In genomic region chr8:84664566-84665384, GRCm38 (mm10) we compare ENCODE assay signal across 8 mouse cellular contexts. TPM values are rescaled to one million over a fixed set of nuclear protein-coding genes. Genes with fewer than 3 reads are reported as not detected.
DNase-seq lines count a peak whose midpoint lies in the region; ATAC-seq lines count a peak whose summit lies in the region.

No protein-coding gene starts in this region.

- peak overlapping the region; percentile 77 for H3K9ac ChIP-seq in intestine, embryonic 14.5 days (ENCODE audit: low read length)

- H3K27ac ChIP-seq in intestine, embryonic 14.5 days (ENCODE audit: low read depth) = peak overlapping the region; percentile 93

- 2% methylated on average over 29 of the region's 29 CpGs for WGBS in intestine, embryonic 14.5 days

- H3K4me3 ChIP-seq in intestine, embryonic 14.5 days (ENCODE audit: low read depth, low read length) = peak overlapping the region; percentile 96
- peak overlapping the region; percentile 100 for H3K4me3 ChIP-seq in megakaryocyte, embryonic 14.5 days (replicated peaks)

- no peaks in the 10 kb centered on the region for H3K9me3 ChIP-seq in intestine, embryonic 14.5 days (ENCODE audit: control insufficient read depth, low read length)
- no peaks in the 10 kb centered on the region for H3K9me3 ChIP-seq in megakaryocyte, embryonic 14.5 days

- H3K4me2 ChIP-seq in intestine, embryonic 14.5 days (ENCODE audit: low read length) = peak overlapping the region; percentile 77

- peaks cover 13% of the 10 kb centered on the region; the same call in 1 of the 2 replicates for H3K36me3 ChIP-seq in intestine, embryonic 14.5 days (ENCODE audit: control insufficient read depth, insufficient read depth, low read length)
- H3K36me3 ChIP-seq in megakaryocyte, embryonic 14.5 days (replicated peaks; ENCODE audit: low read length) = peaks cover 21% of the 10 kb centered on the region

- peak; percentile 62 to 67 for DNase-seq in adrenal gland, adult 18-20 months (ENCODE audit: low spot score in 2 of 2)
- DNase-seq in embryo, embryonic 10.5 days (ENCODE audit: low spot score) = peak; percentile 88
- peak; percentile 79 for DNase-seq in gastrocnemius, postnatal 25 days
- peak; percentile 92 for DNase-seq in intestine, embryonic 14.5 days (ENCODE audit: low spot score)
- DNase-seq in left cerebral cortex, postnatal 10 days (ENCODE audit: extremely low spot score in 1 of 2, low spot score in 2 of 2) = peak; percentile 87 to 89
- DNase-seq in right cerebral cortex, adult 2 months (ENCODE audit: low spot score in 2 of 2) = peak; percentile 83 to 84
- DNase-seq in urinary bladder, adult 2 months (ENCODE audit: low spot score) = peak; percentile 56

- ATAC-seq in intestine, embryonic 14.5 days (replicated peaks; ENCODE audit: low FRiP score, low TSS enrichment, low read depth) = no peak; the same call in 1 of the 2 replicates

- H3K27me3 ChIP-seq in intestine, embryonic 14.5 days (replicated peaks; ENCODE audit: control insufficient read depth, insufficient read depth, low read length) = no peaks in the 10 kb centered on the region
- H3K27me3 ChIP-seq in megakaryocyte, embryonic 14.5 days (replicated peaks) = no peaks in the 10 kb centered on the region

- intact Hi-C loops in left cerebral cortex, postnatal 10 days (cut with DNase I) = no loop called here

- peaks cover 19% of the 10 kb centered on the region for H3K4me1 ChIP-seq in intestine, embryonic 14.5 days (replicated peaks; ENCODE audit: control insufficient read depth, insufficient read depth, low read length)
- peaks cover 53% of the 10 kb centered on the region for H3K4me1 ChIP-seq in megakaryocyte, embryonic 14.5 days

RNA-seq across cellular contexts. Expression of gene Ier2, which starts 2.1 kb away (rescaled TPM):
- 10 to 100 TPM; 20.7 to 24.6 TPM for total RNA-seq in adrenal gland, adult 18-20 months (2021)
- 1 to 10 TPM; 5.9 to 7.1 TPM for total RNA-seq in gastrocnemius, postnatal 25 days (2021)
- polyA plus RNA-seq in intestine, embryonic 14.5 days (2014; fragmentation: Nextera tagmentation; extraction: Ambion mirVana) = 73.2 and 75.5 TPM in 2 replicates
- total RNA-seq in left cerebral cortex, postnatal 10 days (2021) = 10 to 100 TPM; 10.9 to 12.3 TPM
- 106 and 333 TPM in 2 replicates for polyA plus RNA-seq in megakaryocyte, embryonic 14.5 days (2012; ENCODE audit: insufficient read depth, low replicate concordance)
- 14.7 and 23.3 TPM in 2 replicates for polyA plus RNA-seq in urinary bladder, adult 2 months (2012; rRNA removed)

RNA-seq across cellular contexts. Expression of gene Trmt1, which starts 21.3 kb away (rescaled TPM):
- total RNA-seq in adrenal gland, adult 18-20 months (2021) = 10 to 100 TPM; 66.3 to 79.0 TPM
- total RNA-seq in gastrocnemius, postnatal 25 days (2021) = 10 to 100 TPM; 36.7 to 40.2 TPM
- polyA plus RNA-seq in intestine, embryonic 14.5 days (2014; fragmentation: Nextera tagmentation; extraction: Ambion mirVana) = 85.9 and 87.0 TPM in 2 replicates
- 100 to 1,000 TPM; 103 to 106 TPM for total RNA-seq in left cerebral cortex, postnatal 10 days (2021)
- 107 and 120 TPM in 2 replicates for polyA plus RNA-seq in megakaryocyte, embryonic 14.5 days (2012; ENCODE audit: insufficient read depth, low replicate concordance)
- 71.7 and 76.3 TPM in 2 replicates for polyA plus RNA-seq in urinary bladder, adult 2 months (2012; rRNA removed)

RNA-seq across cellular contexts. Expression of gene Nacc1, which starts 22.9 kb away (rescaled TPM):
- 10 to 100 TPM; 71.3 to 77.8 TPM for total RNA-seq in adrenal gland, adult 18-20 months (2021)
- 10 to 100 TPM; 20.0 to 22.2 TPM for total RNA-seq in gastrocnemius, postnatal 25 days (2021)
- polyA plus RNA-seq in intestine, embryonic 14.5 days (2014; fragmentation: Nextera tagmentation; extraction: Ambion mirVana) = 23.7 and 25.0 TPM in 2 replicates
- total RNA-seq in left cerebral cortex, postnatal 10 days (2021) = 10 to 100 TPM; 77.0 to 77.9 TPM
- polyA plus RNA-seq in megakaryocyte, embryonic 14.5 days (2012; ENCODE audit: insufficient read depth, low replicate concordance) = 144 and 266 TPM in 2 replicates
- polyA plus RNA-seq in urinary bladder, adult 2 months (2012; rRNA removed) = 39.5 and 49.4 TPM in 2 replicates

RNA-seq across cellular contexts. Expression of gene Lyl1, which starts 36.5 kb away (rescaled TPM):
- 1 to 10 TPM; 2.7 to 2.8 TPM for total RNA-seq in adrenal gland, adult 18-20 months (2021)
- total RNA-seq in gastrocnemius, postnatal 25 days (2021) = 1 to 10 TPM; 1.3 to 2.0 TPM
- 4.3 and 5.2 TPM in 2 replicates for polyA plus RNA-seq in intestine, embryonic 14.5 days (2014; fragmentation: Nextera tagmentation; extraction: Ambion mirVana)
- total RNA-seq in left cerebral cortex, postnatal 10 days (2021) = 1 to 10 TPM; 4.3 to 4.5 TPM
- 347 and 510 TPM in 2 replicates for polyA plus RNA-seq in megakaryocyte, embryonic 14.5 days (2012; ENCODE audit: insufficient read depth, low replicate concordance)
- 7.8 and 8.7 TPM in 2 replicates for polyA plus RNA-seq in urinary bladder, adult 2 months (2012; rRNA removed)

RNA-seq across cellular contexts. Expression of gene G430095P16Rik, which starts 58.0 kb away (rescaled TPM):
- under 1 TPM; 0.45 to 0.76 TPM for total RNA-seq in adrenal gland, adult 18-20 months (2021)
- total RNA-seq in gastrocnemius, postnatal 25 days (2021) = under 1 TPM; 0.54 to 0.67 TPM
- polyA plus RNA-seq in intestine, embryonic 14.5 days (2014; fragmentation: Nextera tagmentation; extraction: Ambion mirVana) = 3.3 and 4.1 TPM in 2 replicates
- under 1 TPM in 1 of 2 experiments, not detected in 1; 0.51 TPM for total RNA-seq in left cerebral cortex, postnatal 10 days (2021)
- 2.7 and 19.7 TPM in 2 replicates for polyA plus RNA-seq in megakaryocyte, embryonic 14.5 days (2012; ENCODE audit: insufficient read depth, low replicate concordance)
- 1.0 and 1.2 TPM in 2 replicates for polyA plus RNA-seq in urinary bladder, adult 2 months (2012; rRNA removed)
